Mouse (Mus musculus): ENCODE data around the gene Diras2.

Gene Diras2

DNA sequence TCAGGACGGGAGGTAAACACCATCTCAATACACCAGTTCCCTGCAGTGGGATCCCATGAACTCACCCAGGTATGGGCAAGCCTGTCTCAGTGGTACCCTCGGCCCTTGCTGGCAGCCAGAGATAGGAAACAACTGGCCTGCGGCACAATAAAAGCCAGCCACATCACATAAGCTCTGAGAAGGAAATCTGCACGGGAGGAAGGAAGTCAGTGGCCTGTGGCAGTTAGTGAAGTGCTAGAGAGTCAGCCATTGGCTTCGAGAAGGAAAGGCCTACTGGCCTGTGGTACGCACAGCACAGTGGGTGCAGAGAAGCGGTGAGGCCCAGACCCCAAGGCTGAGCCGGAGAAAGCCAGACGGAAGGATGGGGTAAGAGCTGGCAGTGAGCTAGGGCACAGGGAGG, 20.2 kb upstream of the Diras2 start:
- DNase-seq (ENCODE audit: low spot score) = no peak

DNA sequence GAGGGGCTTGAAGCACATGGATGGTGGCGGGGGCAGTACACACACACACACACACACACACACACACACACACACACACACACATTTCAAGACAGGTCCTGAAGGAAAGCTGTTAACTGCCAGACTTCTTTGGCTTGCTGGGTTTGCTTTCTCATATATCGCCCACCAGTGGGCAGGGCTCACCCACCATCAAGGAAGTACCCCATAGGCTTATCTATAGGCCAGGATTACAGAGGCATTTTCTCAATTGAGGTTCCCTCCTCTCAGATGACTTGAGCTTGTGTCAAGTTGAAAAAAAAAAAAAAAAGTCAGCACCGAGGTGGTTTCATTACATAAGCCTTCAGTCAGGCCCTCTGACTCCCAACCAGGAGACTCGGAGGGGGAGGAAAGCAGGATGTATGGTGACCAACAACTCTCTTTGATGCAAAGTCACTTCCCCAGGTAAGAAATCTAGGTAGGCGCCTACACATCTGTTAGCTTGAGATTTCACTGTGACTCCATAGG, 19.7 kb upstream of the Diras2 start:
- DNase-seq (ENCODE audit: low spot score) = no peak

DNA sequence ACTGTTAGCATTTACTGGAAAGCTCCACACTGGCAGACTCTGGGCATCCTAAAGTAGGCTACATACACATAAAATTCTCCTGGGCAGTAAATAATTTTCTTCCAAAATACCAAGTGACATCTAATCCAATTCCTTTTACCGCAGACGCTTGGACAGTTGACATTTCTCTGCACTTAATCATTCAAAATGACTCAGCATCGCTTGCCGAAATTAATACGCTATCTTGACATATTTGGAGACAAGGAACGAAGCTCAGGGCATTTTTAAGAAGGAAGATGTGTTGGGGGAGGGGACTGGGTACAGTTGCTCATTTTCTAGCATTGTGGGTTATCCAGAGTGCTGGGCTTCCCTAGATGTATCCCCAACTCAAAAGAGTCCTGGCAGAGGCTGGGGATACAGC, 15.2 kb upstream of the Diras2 start:
- no peak for DNase-seq (ENCODE audit: low spot score)

DNA sequence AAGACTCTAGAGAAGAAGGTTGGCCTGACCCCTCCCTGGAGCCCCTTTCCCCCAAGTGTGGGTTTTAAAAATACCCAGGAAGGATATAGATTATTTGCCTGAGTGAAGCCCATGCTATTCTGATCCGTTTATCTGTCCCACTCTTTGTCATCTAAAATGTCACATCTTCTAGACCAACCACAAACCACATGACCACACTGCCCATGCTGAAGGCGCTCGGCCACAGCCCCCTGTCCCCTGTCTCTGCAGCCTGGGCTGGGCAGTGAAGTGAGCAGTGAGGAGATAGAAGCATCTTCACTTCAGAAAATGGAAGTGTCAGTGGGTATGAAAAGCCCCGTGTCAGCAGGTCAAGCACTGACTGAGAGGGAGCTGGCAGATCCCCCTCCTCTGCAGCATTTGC, 11.6 kb upstream of the Diras2 start:
- no peak for DNase-seq (ENCODE audit: low spot score)

DNA sequence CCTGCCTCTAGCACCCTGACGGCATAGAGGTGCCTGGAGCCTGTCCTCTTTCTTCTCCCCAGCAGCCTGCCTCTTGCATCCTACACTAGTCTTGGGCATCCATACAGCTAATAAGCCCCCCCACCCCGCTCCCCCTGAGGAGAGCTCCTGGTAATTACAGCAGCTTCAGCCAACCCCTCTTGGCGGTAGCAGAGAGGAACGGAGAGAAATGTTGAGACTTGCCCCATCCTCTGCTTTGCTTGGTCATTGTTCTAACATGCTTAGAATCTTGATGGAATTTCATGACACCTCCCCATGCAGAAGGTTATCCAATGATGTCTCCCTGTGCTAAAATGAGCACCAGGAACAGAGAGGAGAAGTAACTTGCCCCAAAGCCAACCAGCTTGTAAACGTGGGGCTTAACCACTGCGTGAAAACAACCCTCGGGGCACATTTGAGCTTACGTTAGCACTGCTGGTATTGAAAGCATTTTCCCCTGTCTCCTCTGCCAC, 11.0 kb upstream of the Diras2 start:
- DNase-seq (ENCODE audit: low spot score) = no peak

DNA sequence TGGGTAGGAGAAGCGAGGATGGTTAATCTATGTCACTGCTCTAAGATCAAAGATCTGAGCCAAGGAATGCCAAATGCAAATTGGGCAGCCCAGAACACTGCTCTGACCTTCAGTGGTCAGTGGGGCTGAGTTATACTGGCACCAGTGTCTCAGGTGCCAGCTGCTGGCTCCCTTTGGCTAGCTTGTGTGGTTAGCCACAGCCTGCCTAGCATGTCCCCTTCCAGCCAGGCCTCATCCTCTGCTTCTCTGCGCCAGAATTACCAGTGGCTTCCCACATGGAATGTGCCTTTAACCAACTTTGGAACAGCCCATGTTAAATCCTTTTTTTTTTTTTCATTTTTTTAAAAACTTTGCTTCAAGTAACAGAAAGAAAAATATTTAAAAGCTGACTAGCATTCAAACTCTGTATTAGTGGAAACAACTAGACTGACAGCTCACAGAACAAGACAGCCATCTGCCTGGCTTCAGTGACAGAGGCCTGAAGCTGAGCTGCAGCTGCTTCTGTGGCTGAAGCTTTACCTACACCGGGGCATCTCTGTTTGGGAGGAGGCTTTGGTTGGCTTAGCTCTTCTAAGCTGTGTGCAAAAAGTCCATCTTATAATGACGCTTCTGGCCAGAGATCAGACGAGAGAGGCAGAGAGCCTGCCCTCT, 10.4 kb upstream of the Diras2 start:
- no peak for DNase-seq (ENCODE audit: low spot score)

DNA sequence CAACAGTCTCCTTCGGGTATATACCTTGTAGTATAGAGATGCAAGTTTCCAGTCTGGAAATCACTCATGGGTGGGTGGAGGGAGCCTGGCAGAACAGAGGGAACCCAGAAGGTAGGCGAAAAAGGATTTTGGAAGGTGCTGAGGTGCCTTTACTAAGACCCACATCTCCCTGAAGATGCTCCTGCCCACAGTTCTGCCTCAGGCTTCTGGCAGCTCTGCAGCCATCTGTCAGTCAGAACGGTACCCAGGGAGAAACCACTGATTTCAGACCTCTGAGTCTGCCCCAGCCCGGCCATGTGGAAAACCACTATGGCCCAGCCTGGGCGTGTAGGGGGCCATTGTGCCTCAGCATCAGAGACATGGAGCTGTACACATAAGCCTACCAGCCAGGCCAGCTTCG, 8.4 kb upstream of the Diras2 start:
- DNase-seq (ENCODE audit: low spot score) = no peak

DNA sequence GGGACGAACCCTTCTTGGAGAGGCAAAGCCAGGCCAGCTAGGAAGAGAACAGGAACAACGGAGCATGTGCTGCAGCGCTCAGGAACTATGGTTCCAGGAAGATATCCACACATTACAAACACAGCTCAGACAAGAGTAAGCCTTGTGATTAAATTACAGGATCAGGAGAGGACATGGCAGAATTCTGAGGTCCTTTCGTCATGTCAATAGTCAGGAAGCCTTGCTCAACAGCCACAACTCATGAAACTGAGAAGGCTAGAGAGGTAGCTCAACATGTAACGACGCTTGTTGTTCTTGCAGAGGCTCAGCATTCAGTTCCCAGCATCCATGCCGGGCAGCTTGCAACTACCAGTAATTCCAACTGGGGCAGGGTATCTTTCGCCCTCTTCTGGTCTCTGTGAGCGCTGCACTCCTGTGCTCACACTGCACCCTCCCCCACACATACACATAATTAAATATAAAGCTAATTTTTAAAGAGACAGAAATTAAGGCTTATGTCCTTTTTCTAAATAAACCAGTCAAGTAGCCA, 7.6 kb upstream of the Diras2 start:
- DNase-seq (ENCODE audit: low spot score) = no peak

DNA sequence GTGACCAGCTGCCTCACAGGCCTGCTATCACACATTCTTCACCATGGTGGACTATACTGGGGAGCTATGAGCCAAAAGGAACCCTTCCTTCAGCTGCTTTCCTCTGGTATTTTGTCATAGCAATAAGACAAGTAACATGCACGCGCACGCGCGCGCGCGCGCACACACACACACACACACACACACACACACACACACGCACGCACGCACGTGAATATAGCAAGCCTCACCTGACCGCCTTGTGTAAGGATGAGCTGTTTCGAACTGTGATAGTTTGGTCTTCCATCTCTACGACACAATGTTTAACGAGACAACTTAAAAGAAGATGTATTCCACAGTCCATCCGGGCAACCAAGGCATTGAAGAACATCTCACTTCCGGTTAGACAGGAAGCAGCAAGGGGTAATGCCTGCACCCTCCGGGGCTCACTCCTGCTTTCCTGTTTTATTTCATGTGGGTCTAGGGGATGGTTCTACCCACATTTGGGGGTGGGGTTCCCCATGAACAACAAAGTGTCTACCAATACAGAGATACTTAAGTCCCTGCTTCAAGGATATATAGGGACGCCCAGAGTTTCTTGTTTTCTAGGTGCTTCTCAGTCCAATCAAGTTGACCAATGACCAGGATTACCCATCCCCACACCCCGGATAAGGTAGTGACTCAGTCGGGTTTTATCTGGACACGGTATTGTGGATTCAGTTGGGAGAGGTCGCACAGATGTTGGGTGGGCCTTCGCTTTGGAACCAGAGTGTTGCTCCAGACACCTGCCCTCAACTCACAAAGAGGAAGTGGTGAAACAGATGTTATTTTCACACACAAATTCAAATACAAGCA, 6.9 kb upstream of the Diras2 start:
- no peak for DNase-seq (ENCODE audit: low spot score)

DNA sequence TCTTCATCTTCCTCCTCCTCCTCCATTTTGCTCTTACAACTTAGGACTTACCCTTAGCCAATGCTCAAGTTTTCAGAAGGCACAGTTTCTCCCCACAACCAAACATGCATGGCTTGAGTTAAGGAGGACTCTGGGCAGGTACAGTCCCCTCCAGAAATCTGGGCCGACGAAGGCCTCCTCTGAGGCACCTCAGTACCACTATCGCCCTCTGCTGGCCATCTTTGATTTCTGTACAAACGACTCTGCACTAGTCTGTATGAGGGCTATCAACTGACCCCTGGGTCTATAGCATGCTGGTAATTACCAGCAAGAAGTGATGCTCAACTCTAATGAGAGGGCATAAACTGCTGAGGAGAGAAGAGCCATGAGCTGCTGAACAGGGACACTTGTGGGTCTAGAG, 4.5 kb upstream of the Diras2 start:
- DNase-seq (ENCODE audit: low spot score) = no peak

DNA sequence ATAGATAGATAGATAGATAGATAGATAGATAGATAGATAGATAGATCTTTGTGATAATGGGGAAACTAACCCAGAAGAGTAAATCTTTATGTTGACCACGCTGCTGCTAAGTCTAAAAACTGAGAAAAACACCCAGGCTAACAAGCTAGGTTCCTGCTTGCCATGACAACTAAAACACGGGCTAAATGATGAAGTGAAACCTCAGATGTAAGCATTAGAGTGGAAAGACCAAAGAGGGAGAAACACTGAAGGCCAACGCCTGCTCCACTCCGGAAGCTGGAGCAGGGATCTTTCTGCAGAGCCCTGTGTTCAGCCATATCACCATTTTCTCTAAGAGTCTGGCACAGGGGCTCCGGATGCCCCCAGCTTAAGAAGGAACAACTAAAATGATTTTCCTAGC, 2.6 kb upstream of the Diras2 start:
- no peak for DNase-seq (ENCODE audit: low spot score)

DNA sequence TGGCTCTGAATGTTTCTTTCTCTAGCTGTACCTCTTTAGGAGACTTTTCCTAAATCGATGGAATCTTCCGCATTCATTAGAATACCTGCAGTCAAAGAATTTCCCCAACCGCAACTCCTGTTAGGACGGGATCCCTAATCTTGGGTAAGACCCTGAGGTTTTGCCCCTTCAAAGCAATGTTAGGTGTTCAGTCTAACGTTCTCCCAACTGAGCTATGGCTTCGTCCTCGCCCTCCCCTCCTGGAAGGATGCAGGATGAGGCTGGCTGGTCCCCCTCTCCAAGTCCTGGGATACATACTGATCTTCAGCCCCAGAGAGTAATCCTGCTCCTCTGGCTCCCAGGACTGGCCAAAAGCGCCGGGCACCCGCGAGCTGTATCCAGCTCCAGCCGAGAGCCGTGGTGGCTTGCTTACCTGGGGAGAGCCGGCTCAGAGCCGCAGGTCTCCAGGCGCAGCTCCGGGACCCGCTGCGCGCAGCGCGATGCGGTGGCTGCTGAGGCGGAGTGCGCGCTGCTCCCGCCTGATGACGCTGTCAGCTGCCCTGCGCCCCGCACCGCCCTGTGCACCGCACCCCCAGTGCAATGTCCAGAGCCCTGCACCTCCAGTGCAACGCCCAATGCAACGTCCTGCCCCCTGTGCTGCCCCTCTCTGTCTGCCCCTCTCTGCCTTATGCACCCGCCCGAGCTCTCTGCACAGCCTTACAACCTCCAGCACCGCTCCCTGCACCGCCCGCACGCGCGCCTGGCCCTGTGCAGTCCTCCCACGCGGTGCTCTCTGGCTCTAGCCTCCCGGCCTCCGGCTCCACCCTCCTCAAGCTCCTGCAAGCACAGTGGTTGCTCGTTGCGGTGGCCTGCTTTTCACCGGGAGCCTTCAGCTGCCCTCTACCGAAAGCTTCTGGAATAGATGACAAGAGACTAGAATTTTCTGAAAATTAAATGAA, 802 bp downstream of the Diras2 start:
- DNase-seq (ENCODE audit: low spot score) = peak; percentile 77

DNA sequence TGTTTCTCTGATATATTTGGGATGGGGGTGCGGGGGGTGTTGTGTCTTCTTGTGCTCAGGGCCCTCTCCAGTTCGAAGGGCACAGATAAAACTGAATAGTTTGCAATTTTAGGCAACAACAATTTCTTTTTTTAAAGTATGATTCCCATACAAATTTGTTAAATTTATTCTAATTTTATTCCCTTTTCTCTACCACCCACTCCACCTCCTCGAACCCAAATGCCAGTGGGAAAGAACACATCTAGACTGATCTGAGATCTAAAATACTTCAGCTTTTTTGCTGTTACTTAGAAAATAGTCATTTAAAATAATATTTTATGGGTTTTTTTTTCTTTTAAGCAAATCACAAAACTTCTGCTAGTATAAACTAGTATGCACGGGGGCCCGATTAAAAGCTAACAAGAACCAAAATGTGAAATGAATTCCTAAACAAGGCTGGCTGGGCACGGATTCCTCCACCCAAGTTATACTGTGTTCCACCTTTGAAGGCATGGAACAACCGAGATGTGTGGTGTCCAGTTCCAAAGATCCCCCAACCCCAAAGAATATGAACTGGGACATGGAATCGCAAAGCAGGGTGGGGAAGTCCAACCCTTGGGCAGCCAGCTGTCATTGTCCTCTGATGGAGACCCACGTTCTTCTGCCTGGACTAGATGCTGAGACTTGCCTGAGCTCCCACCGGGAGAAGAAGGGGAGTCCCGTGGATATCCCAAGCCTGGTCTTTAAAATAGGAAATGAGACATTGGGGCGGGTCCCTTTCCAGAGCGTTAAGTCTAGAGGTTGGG, 1.7 kb downstream of the Diras2 start:
- no peak for DNase-seq (ENCODE audit: low spot score)

DNA sequence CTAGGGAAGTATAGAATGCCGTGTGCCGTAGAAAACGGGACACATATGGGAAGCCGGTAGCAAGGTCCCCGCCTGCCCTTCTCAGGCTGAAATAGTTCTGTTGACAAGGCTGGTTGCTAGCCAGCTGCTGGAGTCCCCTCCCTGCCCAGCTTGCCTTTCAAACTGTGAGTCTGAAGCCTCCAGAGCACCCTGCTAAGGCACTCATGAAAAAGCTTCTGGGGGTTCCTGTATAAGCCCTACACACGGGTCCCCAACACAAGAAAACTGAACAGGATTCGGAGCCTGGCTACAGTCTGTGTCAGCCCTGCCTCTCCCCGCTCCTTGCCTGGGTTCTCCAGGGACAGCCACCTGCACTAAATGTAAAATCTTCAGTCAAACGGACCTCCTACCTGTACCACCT, 2.3 kb downstream of the Diras2 start:
- no peak for DNase-seq (ENCODE audit: low spot score)

DNA sequence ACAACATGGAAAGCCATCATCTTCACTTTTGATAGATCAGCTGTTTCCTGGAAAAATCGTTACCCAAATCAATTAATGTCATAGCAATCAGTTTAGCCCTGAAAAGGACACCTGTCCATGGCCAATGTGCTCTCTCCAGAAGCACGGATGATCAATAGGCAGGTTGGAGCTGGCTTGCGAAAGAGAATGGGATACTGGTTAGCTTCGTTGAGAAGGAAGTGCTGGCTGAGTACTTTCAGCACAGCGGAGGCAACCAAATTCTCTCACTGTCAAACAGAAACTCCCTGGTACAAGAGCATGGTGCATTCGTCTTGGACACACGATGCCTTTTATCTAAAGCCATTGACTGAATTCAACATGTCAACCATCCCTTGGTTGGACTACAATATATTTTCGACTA, 2.8 kb downstream of the Diras2 start:
- DNase-seq (ENCODE audit: low spot score) = no peak

DNA sequence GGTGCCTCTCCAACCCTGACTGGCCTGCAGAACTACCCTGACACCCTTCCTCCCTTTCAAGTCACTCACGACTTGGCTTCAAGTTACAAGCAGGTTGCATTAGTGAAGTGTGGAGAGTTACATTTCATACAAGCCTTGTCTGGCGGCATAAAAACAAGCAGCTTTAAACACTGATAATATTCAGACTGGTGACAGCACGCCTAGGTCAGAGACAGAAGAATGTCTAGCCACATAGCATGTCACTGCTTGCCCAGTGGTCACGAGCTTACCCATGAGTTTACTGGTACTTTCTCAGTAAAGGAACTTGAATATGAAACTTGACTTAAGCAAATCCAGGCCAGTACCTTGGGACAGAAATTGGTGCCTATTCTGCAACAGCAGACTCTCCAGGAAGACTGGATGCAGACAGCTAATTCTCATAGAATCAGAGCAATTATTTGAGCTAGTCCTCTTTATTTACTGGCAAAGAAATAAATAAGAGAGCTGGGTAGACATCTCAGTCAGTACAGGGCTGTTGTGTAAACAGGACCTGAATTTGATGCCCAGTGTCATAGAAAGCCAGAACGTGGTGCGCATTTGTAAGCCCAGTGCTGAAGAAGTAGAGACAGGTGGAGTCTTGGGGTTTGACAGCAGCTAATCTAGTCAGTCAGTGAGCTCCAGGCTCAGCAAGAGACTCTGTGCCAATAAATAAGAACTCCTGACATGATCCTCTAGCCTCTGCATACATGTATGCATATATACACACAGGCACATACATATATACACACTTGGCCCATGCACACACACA, 4.6 kb downstream of the Diras2 start:
- no peak for DNase-seq (ENCODE audit: low spot score)

DNA sequence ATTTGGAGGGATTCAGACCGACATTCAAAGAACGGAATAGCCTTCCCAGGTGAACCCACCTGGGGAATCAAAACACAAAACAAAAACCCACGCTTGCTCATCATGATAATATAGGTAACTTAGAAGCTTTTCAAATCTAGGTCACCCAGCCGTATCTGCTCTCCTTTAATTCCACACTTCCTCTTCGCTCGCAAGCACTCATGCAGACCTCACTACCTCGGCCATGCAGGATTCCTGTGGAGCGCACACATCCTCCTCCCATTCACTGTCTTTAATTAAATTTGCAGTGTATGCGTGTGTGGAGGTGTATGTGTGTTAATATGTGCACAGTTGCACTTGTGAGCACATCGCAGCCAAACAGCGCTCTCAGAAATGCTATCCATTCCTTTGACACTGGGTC, 6.8 kb downstream of the Diras2 start:
- no peak for DNase-seq (ENCODE audit: low spot score)

DNA sequence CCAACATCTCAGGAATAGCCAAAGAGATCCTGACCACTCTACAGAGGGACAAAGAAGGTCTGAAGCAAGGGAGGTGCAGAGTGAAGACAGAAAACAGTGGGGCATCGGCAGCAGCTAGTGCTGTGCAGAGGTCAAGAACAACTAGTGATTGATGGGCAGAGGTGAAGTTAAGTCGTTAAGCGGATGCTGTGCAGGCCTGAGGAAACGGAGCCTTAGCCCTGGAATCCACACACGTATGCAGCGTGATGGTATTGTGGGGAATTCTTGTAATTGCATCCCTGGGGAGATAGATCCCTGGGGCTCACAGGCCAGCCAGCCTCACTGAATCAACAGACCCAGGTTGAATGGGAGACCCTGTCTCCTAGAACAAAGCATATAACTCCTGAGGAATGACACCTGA, 9.9 kb downstream of the Diras2 start:
- DNase-seq (ENCODE audit: low spot score) = no peak

DNA sequence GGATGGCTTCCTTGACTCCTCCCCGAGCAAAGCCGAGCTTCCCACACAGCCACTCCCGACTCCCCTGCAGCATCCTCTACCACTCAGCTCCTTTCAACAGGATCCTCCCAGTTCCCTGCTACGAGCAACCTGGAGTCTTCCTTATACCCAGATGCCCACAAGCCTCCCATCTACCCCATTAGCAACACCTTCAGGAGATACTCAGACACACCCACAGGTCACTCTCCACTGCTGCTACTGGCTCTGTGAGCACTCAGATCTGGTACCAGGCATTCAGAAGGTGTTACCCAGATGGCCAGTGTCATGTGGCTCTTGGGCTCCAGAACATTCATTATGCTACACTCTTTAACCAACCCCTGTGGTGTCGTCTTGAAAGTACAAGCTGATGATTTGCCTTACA, 11.7 kb downstream of the Diras2 start:
- DNase-seq (ENCODE audit: low spot score) = no peak

DNA sequence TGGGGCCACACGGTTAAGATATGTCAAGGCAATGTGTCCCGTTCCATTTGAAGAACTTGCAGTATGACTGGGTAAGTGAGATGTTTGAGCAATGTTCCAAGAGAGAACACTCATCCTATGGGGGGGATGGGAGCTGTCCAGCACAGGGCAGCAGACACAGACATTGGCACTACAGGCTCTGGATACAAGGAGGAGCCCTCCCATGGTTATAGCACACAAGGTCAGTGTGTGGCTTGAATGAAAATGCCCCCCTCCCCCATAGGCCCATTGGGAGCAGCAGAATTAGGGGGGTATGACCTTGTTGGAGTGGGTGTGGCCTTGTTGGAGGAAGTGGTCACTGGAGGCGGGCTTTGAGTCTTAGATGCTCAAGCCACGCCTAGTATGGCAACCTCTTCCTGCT, 12.7 kb downstream of the Diras2 start:
- DNase-seq (ENCODE audit: low spot score) = no peak

DNA sequence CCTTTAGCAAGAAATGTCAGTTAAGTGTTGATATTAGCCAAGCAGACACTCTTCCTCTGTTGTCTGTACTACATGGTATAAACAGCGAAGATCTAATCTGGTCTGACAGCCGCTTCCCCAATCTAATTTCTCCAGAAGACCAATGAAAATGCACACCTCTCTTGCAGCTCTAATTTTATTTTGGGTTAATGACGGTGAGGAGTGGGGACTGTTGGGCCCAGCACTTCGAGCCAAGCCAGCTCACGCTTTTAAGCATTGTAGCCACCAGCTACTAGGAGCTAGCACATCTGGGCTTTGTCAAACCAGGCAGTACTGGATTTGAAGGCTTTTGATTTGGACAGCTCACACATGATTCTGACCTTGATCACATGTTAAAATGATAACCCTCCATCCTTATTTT, 14.1 kb downstream of the Diras2 start:
- no peak for DNase-seq (ENCODE audit: low spot score)

Data from ovary, adult 18-20 months (tissue).